Mouse (Mus musculus) heart, postnatal 0 days (tissue): ENCODE results near the gene Lmcd1. TPM values are rescaled to one million over a fixed set of nuclear protein-coding genes. Genes with fewer than 3 reads are reported as not detected.

ENCODE experiments used
- ATAC-seq: fragments of 200-750 bp; cut with Nextera tagmentation; 2 replicates; pipeline ENCODE4 v1.8.0; 2017; ENCODE audit warnings: low read depth, moderate number of reproducible peaks, moderate library complexity; ENCODE audit not compliant: insufficient read depth
- DNase-seq: peaks from one replicate; pipeline ENCODE4 v3.0.0-alpha.2; 2016; ENCODE audit warnings: low spot score
- H3K27ac ChIP-seq: fragments of 300-500 bp; sonication (generic); 2 replicates; pipeline ENCODE4 v1.5.1; 2014; ENCODE audit warnings: low read depth, mild to moderate bottlenecking
- H3K27me3 ChIP-seq: fragments of 300-500 bp; sonication (generic); 2 replicates; pipeline ENCODE4 v1.6.1; 2014; ENCODE audit warnings: low read length, mixed read lengths; ENCODE audit not compliant: control insufficient read depth, insufficient read depth
- H3K36me3 ChIP-seq: fragments of 300-500 bp; sonication (generic); replicated peaks from 2 replicates; pipeline ENCODE4 v1.6.1; 2014; ENCODE audit warnings: low read length, mixed read lengths; ENCODE audit not compliant: control insufficient read depth, insufficient read depth
- H3K4me1 ChIP-seq: fragments of 300-500 bp; sonication (generic); 2 replicates; pipeline ENCODE4 v1.6.1; 2014; ENCODE audit warnings: antibody characterized with exemption; ENCODE audit not compliant: control insufficient read depth, insufficient read depth
- H3K4me2 ChIP-seq: fragments of 300-500 bp; sonication (generic); 2 replicates; pipeline ENCODE4 v1.6.1; 2014; ENCODE audit warnings: low read depth, mild to moderate bottlenecking, low read length, moderate library complexity
- H3K4me3 ChIP-seq: fragments of 300-500 bp; sonication (generic); 2 replicates; pipeline ENCODE4 v1.5.1; 2014; ENCODE audit warnings: low read depth, low read length
- H3K9ac ChIP-seq: fragments of 300-500 bp; sonication (generic); replicated peaks from 2 replicates; pipeline ENCODE4 v1.6.1; 2014; ENCODE audit warnings: low read depth, low read length, mixed read lengths
- H3K9me3 ChIP-seq: fragments of 300-500 bp; sonication (generic); replicated peaks from 2 replicates; pipeline ENCODE4 v1.6.1; 2016; ENCODE audit warnings: low read length; ENCODE audit not compliant: control insufficient read depth
- CTCF ChIP-seq: IDR thresholded peaks from 2 replicates; pipeline ENCODE4 v1.5.1; 2016; ENCODE audit warnings: antibody characterized with exemption, control low read depth, low read depth
- EP300 ChIP-seq: IDR thresholded peaks from 2 replicates; pipeline ENCODE4 v1.6.1; 2016; ENCODE audit warnings: antibody characterized with exemption, low read depth
- WGBS: fragments of 180-500 bp; shearing (Covaris S2); extraction: QIAGEN DNeasy Blood & Tissue Kit; methylation state at CpG from one replicate; pipeline ENCODE4 v1.1.7; 2014; 5-methylcytosine and 5-hydroxymethylcytosine counted together
- polyA plus RNA-seq: library from polyadenylated mRNA; unstranded; fragments of >200 nt; fragmentation: Nextera tagmentation; extraction: Ambion mirVana; gene quantifications from 2 replicates; pipeline ENCODE4 v1.2.1, GENCODE M21; 2015
- total RNA-seq: library from RNA; depleted of rRNA; stranded (reverse); fragments of >200 nt; gene quantifications from 2 replicates; pipeline ENCODE4 v1.2.3, GENCODE M21; 2014; ENCODE audit warnings: low replicate concordance

The Lmcd1 gene
- total and polyA plus RNA-seq, 2 experiments from 2014 or later = 34.8 to 62.4 TPM

- Histone ChIP-seq H3K27me3 (no peaks in the 10 kb centered on the region), H3K27ac (no peak overlapping the region), H3K4me2 (no peak overlapping the region), H3K4me1 (no peaks in the 10 kb centered on the region), H3K9ac (no peak overlapping the region), H3K9me3 (no peaks in the 10 kb centered on the region), H3K4me3 (no peak overlapping the region), H3K36me3 (peaks cover 24% of the 10 kb centered on the region)
- no peak for ATAC-seq
- no peak for DNase-seq
- TF ChIP-seq CTCF (no peak), EP300 (no peak)
- 64% methylated on average over 5 of the region's 5 CpGs for WGBS
Measured at GRCm38 (mm10) chr6:112333930-112334329, 60.4 kb downstream of the Lmcd1 start.

DNA sequence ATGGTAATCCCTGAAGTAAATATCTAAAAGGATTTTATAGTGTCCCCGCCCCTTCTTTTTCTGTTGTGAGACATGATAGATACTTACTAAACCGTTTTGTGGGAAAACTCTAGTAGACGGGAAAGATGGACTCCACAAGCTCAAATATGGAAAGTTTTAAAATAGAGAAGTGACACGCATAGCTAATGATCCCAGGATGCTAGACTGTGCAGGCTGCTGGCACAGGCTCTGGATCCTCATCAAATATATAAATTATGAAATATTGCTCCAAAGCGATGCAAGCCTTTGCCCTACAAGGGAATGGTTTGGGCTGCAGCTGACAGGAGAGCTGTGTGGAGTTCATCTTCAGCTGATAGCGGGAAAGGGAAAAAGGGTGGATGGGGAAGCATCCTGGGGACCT lies 64.1 kb downstream of the Lmcd1 start:
- DNase-seq (no peak), ATAC-seq (no peak)
- H3K4me2 ChIP-seq = no peak overlapping the region
- no peak overlapping the region for H3K9ac ChIP-seq
- H3K9me3 ChIP-seq = no peaks in the 10 kb centered on the region
- H3K27me3 ChIP-seq = no peaks in the 10 kb centered on the region
- H3K4me3 ChIP-seq = no peak overlapping the region
- no peak overlapping the region for H3K27ac ChIP-seq
- TF ChIP-seq EP300 (no peak), CTCF (no peak)
- H3K4me1 ChIP-seq = no peaks in the 10 kb centered on the region
- 74% methylated on average over 6 of the region's 6 CpGs for WGBS
- H3K36me3 ChIP-seq = no peaks in the 10 kb centered on the region

- no peak for DNase-seq
- H3K4me2 ChIP-seq = no peak overlapping the region
- H3K4me3 ChIP-seq = no peak overlapping the region
- H3K9ac ChIP-seq = no peak overlapping the region
- ATAC-seq = no peak
- H3K4me1 ChIP-seq = no peaks in the 10 kb centered on the region
- no peak overlapping the region for H3K27ac ChIP-seq
- H3K9me3 ChIP-seq = no peaks in the 10 kb centered on the region
- no peaks in the 10 kb centered on the region for H3K36me3 ChIP-seq
- 78% methylated on average over 4 of the region's 4 CpGs for WGBS
- no peaks in the 10 kb centered on the region for H3K27me3 ChIP-seq
- TF ChIP-seq EP300 (no peak), CTCF (no peak)
Measured at GRCm38 (mm10) chr6:112339016-112339415, 65.5 kb downstream of the Lmcd1 start.

DNA sequence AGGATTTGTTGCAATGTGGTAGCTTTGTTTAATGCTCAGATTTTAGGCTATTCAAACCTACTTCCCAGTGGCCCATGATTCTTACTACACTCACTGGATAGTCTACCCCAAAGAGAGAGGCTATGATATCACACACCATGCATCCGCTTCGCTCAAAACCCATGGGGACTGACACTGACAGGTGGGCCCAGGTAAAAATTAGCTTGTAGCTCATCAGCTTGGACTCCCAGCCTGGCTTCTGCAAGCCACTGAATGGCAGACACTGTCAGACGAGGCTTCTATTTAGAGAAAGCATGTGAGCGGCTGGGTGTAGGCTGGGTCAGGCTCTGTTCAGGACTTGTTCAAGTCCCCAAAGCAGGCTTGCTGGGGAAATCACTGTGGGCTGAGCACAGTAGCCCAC lies 76.9 kb downstream of the Lmcd1 start:
- no peak for TF ChIP-seq CTCF
- no peak for TF ChIP-seq EP300
- WGBS = 82% methylated on average over 4 of the region's 4 CpGs

GRCm38 (mm10) chr6:112359341-112359740 lies 85.8 kb downstream of the Lmcd1 start:
- Histone ChIP-seq H3K27me3 (no peaks in the 10 kb centered on the region), H3K4me3 (no peak overlapping the region), H3K9ac (no peak overlapping the region), H3K4me2 (no peak overlapping the region), H3K9me3 (no peaks in the 10 kb centered on the region), H3K4me1 (no peaks in the 10 kb centered on the region), H3K36me3 (no peaks in the 10 kb centered on the region), H3K27ac (no peak overlapping the region)
- ATAC-seq = no peak
- DNase-seq = no peak
- TF ChIP-seq EP300 (no peak), CTCF (no peak)
- WGBS = 79% methylated on average over 1 of the region's 1 CpGs

More for the DNA sequence above, 76.9 kb downstream of the Lmcd1 start:
- Histone ChIP-seq H3K27me3 (no peaks in the 10 kb centered on the region), H3K36me3 (no peaks in the 10 kb centered on the region), H3K4me3 (no peak overlapping the region), H3K4me2 (no peak overlapping the region), H3K27ac (no peak overlapping the region), H3K4me1 (no peaks in the 10 kb centered on the region), H3K9ac (no peak overlapping the region), H3K9me3 (no peaks in the 10 kb centered on the region)
- ATAC-seq (no peak), DNase-seq (no peak)

DNA sequence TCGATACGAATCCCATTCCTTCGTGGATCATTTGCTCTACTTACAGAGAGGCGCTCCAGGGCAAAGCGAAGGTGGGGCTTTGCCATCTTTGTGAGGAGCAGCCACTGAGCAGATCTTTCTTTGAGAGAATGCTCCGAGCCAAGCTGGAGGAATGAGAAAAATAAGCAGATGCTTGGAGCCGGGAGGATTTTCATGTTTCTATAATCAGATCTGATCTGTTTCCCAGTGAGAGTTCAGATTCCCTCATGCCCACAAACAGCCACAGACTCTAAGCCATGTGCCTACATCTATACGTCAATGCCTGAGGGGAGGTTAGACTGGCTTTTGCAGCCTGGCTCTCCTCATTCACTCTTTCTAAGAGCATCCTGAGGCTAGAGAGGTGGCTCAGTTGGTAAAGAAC lies 87.1 kb downstream of the Lmcd1 start:
- Histone ChIP-seq H3K36me3 (no peaks in the 10 kb centered on the region), H3K4me1 (no peaks in the 10 kb centered on the region), H3K9me3 (no peaks in the 10 kb centered on the region), H3K4me2 (no peak overlapping the region), H3K27me3 (no peaks in the 10 kb centered on the region), H3K27ac (no peak overlapping the region), H3K4me3 (no peak overlapping the region), H3K9ac (no peak overlapping the region)
- no peak for TF ChIP-seq EP300
- 80% methylated on average over 8 of the region's 8 CpGs for WGBS
- DNase-seq (no peak), ATAC-seq (no peak)
